Mouse (Mus musculus) limb, embryonic 14.5 days (tissue): ENCODE measurements around the gene Fam234a. TPM values are rescaled to one million over a fixed set of nuclear protein-coding genes. Genes with fewer than 3 reads are reported as not detected.
A peak's percentile ranks its signal among the peaks of the same experiment; 100 is the strongest.

Experiments used
- ATAC-seq: fragments of 200-750 bp; cut with Nextera tagmentation; 2 replicates; pipeline ENCODE4 v1.8.0; 2017; ENCODE audit warnings: low read depth, moderate number of reproducible peaks, moderate TSS enrichment; ENCODE audit not compliant: low FRiP score
- DNase-seq: peaks from one replicate; pipeline ENCODE4 v3.0.0-alpha.2; 2015; ENCODE audit warnings: low spot score
- H3K27ac ChIP-seq: fragments of 300-500 bp; sonication (generic); replicated peaks from 2 replicates; pipeline ENCODE4 v1.5.1; 2014; ENCODE audit warnings: low read depth, mild to moderate bottlenecking, low read length, moderate library complexity, mixed read lengths
- H3K27me3 ChIP-seq: fragments of 300-500 bp; sonication (generic); 2 replicates; pipeline ENCODE4 v1.6.1; 2014; ENCODE audit warnings: low read length, mixed read lengths; ENCODE audit not compliant: control insufficient read depth, insufficient read depth
- H3K36me3 ChIP-seq: fragments of 300-500 bp; sonication (generic); 2 replicates; pipeline ENCODE4 v1.6.1; 2014; ENCODE audit warnings: mild to moderate bottlenecking, low read length, moderate library complexity, mixed read lengths; ENCODE audit not compliant: control insufficient read depth, insufficient read depth
- H3K4me1 ChIP-seq: fragments of 300-500 bp; sonication (generic); 2 replicates; pipeline ENCODE4 v1.6.1; 2014; ENCODE audit warnings: antibody characterized with exemption, low read length, mixed read lengths; ENCODE audit not compliant: control insufficient read depth, insufficient read depth
- H3K4me2 ChIP-seq: fragments of 300-500 bp; sonication (generic); replicated peaks from 2 replicates; pipeline ENCODE4 v1.6.1; 2014; ENCODE audit warnings: low read depth, mild to moderate bottlenecking, low read length, moderate library complexity; ENCODE audit not compliant: severe bottlenecking
- H3K4me3 ChIP-seq: fragments of 300-500 bp; sonication (generic); replicated peaks from 2 replicates; pipeline ENCODE4 v1.5.1; 2014; ENCODE audit warnings: low read length
- H3K9ac ChIP-seq: fragments of 300-500 bp; sonication (generic); 2 replicates; pipeline ENCODE4 v1.6.1; 2014; ENCODE audit warnings: mild to moderate bottlenecking, low read depth, low read length, moderate library complexity; ENCODE audit not compliant: severe bottlenecking
- H3K9me3 ChIP-seq: fragments of 300-500 bp; sonication (generic); 2 replicates; pipeline ENCODE4 v1.6.1; 2016; ENCODE audit warnings: low read length; ENCODE audit not compliant: control insufficient read depth
- POLR2A ChIP-seq: fragments of 200-500 bp; IDR thresholded peaks from 2 replicates; pipeline ENCODE4 v1.8.0; 2012; ENCODE audit warnings: inconsistent platforms, mild to moderate bottlenecking, moderate library complexity, borderline replicate concordance; ENCODE audit not compliant: insufficient read depth, insufficient read length; ENCODE audit errors: extremely low read depth
- WGBS: fragments of 180-500 bp; shearing (Covaris S2); extraction: QIAGEN DNeasy Blood & Tissue Kit; methylation state at CpG from one replicate; pipeline ENCODE4 v1.1.7; 2014; 5-methylcytosine and 5-hydroxymethylcytosine counted together
- polyA plus RNA-seq, 2 experiments: library from polyadenylated mRNA; depleted of rRNA in 1 of 2; stranded (reverse) in 1 of 2; unstranded in 1 of 2; fragments of >200 nt; fragmentation: Nextera tagmentation in 1 of 2; extraction: Ambion mirVana in 1 of 2; gene quantifications; 2 replicates each; pipeline versions ENCODE4 v1.2.1 to v1.2.3; 2012 to 2014

The Fam234a gene
- polyA plus RNA-seq, 2 experiments, result 39.2 to 44.8 TPM

GRCm38 (mm10) chr17:26253399-26253798 is 9.4 kb upstream of the Fam234a start:
- Histone ChIP-seq H3K4me2 (peak overlapping the region; percentile 56), H3K9ac (peak overlapping the region; percentile 97), H3K27me3 (no peaks in the 10 kb centered on the region), H3K4me1 (peaks cover 12% of the 10 kb centered on the region), H3K4me3 (peak overlapping the region; percentile 93), H3K27ac (peak overlapping the region; percentile 99), H3K9me3 (no peaks in the 10 kb centered on the region), H3K36me3 (peaks cover 25% of the 10 kb centered on the region)
- no peak for DNase-seq
- TF ChIP-seq POLR2A, result no peak
- ATAC-seq, result no peak
- WGBS, result under 1% methylated on average over 24 of the region's 24 CpGs

- peak; percentile 94 for DNase-seq
- H3K27me3 ChIP-seq, result no peaks in the 10 kb centered on the region
- peak within 1 kb of the TSS; percentile 56 for H3K4me2 ChIP-seq
- peak; percentile 97; the same call in 1 of the 2 replicates for TF ChIP-seq POLR2A
- H3K9me3 ChIP-seq, result no peaks in the 10 kb centered on the region
- peaks cover 12% of the 10 kb centered on the region for H3K4me1 ChIP-seq
- peak within 1 kb of the TSS; percentile 97 for H3K9ac ChIP-seq
- under 1% methylated on average over 41 of the region's 43 CpGs for WGBS
- H3K36me3 ChIP-seq, result peaks cover 18% of the 10 kb centered on the region
- H3K4me3 ChIP-seq, result peak within 1 kb of the TSS; percentile 93
- peak; percentile 95 for ATAC-seq
- H3K27ac ChIP-seq, result peak within 1 kb of the TSS; percentile 99
Observed at GRCm38 (mm10) chr17:26252539-26253251, 8.7 kb upstream of the Fam234a start, which contains the start of gene Luc7l. TSS of gene Luc7l (plus strand) at chr17:26252896.

GRCm38 (mm10) chr17:26251886-26252538 is 8.0 kb upstream of the Fam234a start:
- H3K4me1 ChIP-seq, result peaks cover 12% of the 10 kb centered on the region
- no peaks in the 10 kb centered on the region for H3K9me3 ChIP-seq
- peak overlapping the region; percentile 97 for H3K9ac ChIP-seq
- TF ChIP-seq POLR2A, result no peak
- ATAC-seq (no peak), DNase-seq (no peak)
- peak overlapping the region; percentile 56 for H3K4me2 ChIP-seq
- WGBS, result 64% methylated on average over 4 of the region's 4 CpGs
- no peaks in the 10 kb centered on the region for H3K27me3 ChIP-seq
- H3K27ac ChIP-seq, result peak overlapping the region; percentile 99; the same call in 1 of the 2 replicates
- H3K4me3 ChIP-seq, result peak overlapping the region; percentile 93
- peaks cover 11% of the 10 kb centered on the region for H3K36me3 ChIP-seq

GRCm38 (mm10) chr17:26243471-26244100 is 456 bp downstream of the Fam234a start:
- peak overlapping the region; percentile 40 for H3K27ac ChIP-seq
- no peaks in the 10 kb centered on the region for H3K36me3 ChIP-seq
- H3K27me3 ChIP-seq, result no peaks in the 10 kb centered on the region
- 0 out of 2 replicates have a peak, but pooled peaks have one; percentile 47 for TF ChIP-seq POLR2A
- peaks cover 3% of the 10 kb centered on the region; the same call in 1 of the 2 replicates for H3K4me1 ChIP-seq
- H3K9me3 ChIP-seq, result no peaks in the 10 kb centered on the region
- DNase-seq, result peak; percentile 58
- WGBS, result 1% methylated on average over 25 of the region's 32 CpGs
- ATAC-seq, result peak; percentile 5
- peak overlapping the region; percentile 58 for H3K9ac ChIP-seq
- peak overlapping the region; percentile 62 for H3K4me3 ChIP-seq
- peak overlapping the region; percentile 56 for H3K4me2 ChIP-seq

DNA sequence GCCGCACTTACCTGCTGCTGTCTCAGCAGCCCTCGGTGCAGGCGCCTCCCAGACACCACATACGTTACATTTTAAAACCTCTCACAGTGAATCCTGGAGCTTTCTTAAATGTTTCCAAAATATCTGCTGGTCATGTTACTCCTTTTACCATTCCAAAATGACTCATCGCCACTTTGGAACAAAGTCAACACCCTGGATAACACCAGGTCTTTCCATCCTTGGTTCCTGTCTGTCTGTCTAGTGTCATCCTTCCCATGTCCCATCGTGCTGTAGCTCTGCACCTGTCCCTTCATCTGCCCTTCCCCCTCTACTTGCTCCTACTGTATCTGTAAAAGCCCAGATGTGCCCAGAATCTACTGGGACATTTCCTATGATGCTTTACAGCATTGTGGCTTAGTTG is 3.1 kb downstream of the Fam234a start:
- no peak overlapping the region for H3K27ac ChIP-seq
- H3K27me3 ChIP-seq, result no peaks in the 10 kb centered on the region
- DNase-seq, result no peak
- H3K4me1 ChIP-seq, result peaks cover 5% of the 10 kb centered on the region; the same call in 1 of the 2 replicates
- no peak overlapping the region for H3K9ac ChIP-seq
- TF ChIP-seq POLR2A, result no peak
- no peak for ATAC-seq
- H3K4me3 ChIP-seq, result no peak overlapping the region
- no peak overlapping the region for H3K4me2 ChIP-seq
- WGBS, result 82% methylated on average over 6 of the region's 6 CpGs
- H3K9me3 ChIP-seq, result no peaks in the 10 kb centered on the region
- no peaks in the 10 kb centered on the region for H3K36me3 ChIP-seq
